Mouse (Mus musculus): ENCODE measurements around the gene Nbeal2. TPM values are rescaled to one million over a fixed set of nuclear protein-coding genes. Genes with fewer than 3 reads are reported as not detected.
A peak's percentile ranks its signal among the peaks of the same experiment; 100 is the strongest.
"Not testable (repeated sequence)": the region's sequence is repeated elsewhere in the genome, so short reads cannot be mapped to it uniquely, and the experiment has no call there.

The Nbeal2 gene
- total RNA-seq (2014; fragmentation: Nextera tagmentation) (9.1 and 11.9 TPM in 2 replicates), total RNA-seq (2017) (3.7 and 6.8 TPM in 2 replicates)

GRCm38 (mm10) chr9:110653655-110654461, at the start of gene Nbeal2:
Gene Nbeal2 (minus strand): TSS chr9:110654161.
- peak; percentile 77 for ATAC-seq (replicated peaks; ENCODE audit: low FRiP score, low TSS enrichment, poor library complexity, severe bottlenecking)

- peak; percentile 62; the same call in 1 of the 2 replicates for ATAC-seq (replicated peaks; ENCODE audit: low FRiP score, low TSS enrichment, poor library complexity, severe bottlenecking)
Observed at GRCm38 (mm10) chr9:110702848-110703247, 48.9 kb upstream of the Nbeal2 start.

- ATAC-seq (replicated peaks; ENCODE audit: low FRiP score, low TSS enrichment, poor library complexity, severe bottlenecking), result no peak
Observed at GRCm38 (mm10) chr9:110701114-110702032, 47.4 kb upstream of the Nbeal2 start.

GRCm38 (mm10) chr9:110699574-110699973, 45.6 kb upstream of the Nbeal2 start:
- 0 out of 2 replicates have a peak, but pooled peaks have one; percentile 50 for ATAC-seq (replicated peaks; ENCODE audit: low FRiP score, low TSS enrichment, poor library complexity, severe bottlenecking)

GRCm38 (mm10) chr9:110697465-110697864, 43.5 kb upstream of the Nbeal2 start:
- ATAC-seq (replicated peaks; ENCODE audit: low FRiP score, low TSS enrichment, poor library complexity, severe bottlenecking), result no peak

GRCm38 (mm10) chr9:110696427-110696826, 42.5 kb upstream of the Nbeal2 start:
- no peak for ATAC-seq (replicated peaks; ENCODE audit: low FRiP score, low TSS enrichment, poor library complexity, severe bottlenecking)

- ATAC-seq (replicated peaks; ENCODE audit: low FRiP score, low TSS enrichment, poor library complexity, severe bottlenecking), result no peak
Observed at GRCm38 (mm10) chr9:110695165-110695755, 41.3 kb upstream of the Nbeal2 start.

GRCm38 (mm10) chr9:110689261-110689779, 35.4 kb upstream of the Nbeal2 start:
- no peak for ATAC-seq (replicated peaks; ENCODE audit: low FRiP score, low TSS enrichment, poor library complexity, severe bottlenecking)

- ATAC-seq (replicated peaks; ENCODE audit: low FRiP score, low TSS enrichment, poor library complexity, severe bottlenecking), result no peak
Observed at GRCm38 (mm10) chr9:110687846-110688245, 33.9 kb upstream of the Nbeal2 start.

- ATAC-seq (replicated peaks; ENCODE audit: low FRiP score, low TSS enrichment, poor library complexity, severe bottlenecking), result no peak
Observed at GRCm38 (mm10) chr9:110687061-110687460, 33.1 kb upstream of the Nbeal2 start.

GRCm38 (mm10) chr9:110686472-110686871, 32.5 kb upstream of the Nbeal2 start:
- ATAC-seq (replicated peaks; ENCODE audit: low FRiP score, low TSS enrichment, poor library complexity, severe bottlenecking), result no peak

- ATAC-seq (replicated peaks; ENCODE audit: low FRiP score, low TSS enrichment, poor library complexity, severe bottlenecking), result 0 out of 2 replicates have a peak, but pooled peaks have one; percentile 21
Observed at GRCm38 (mm10) chr9:110685591-110685990, 31.6 kb upstream of the Nbeal2 start.

- no peak for ATAC-seq (replicated peaks; ENCODE audit: low FRiP score, low TSS enrichment, poor library complexity, severe bottlenecking)
Observed at GRCm38 (mm10) chr9:110685187-110685586, 31.2 kb upstream of the Nbeal2 start.

- ATAC-seq (replicated peaks; ENCODE audit: low FRiP score, low TSS enrichment, poor library complexity, severe bottlenecking), result peak; percentile 56
Observed at GRCm38 (mm10) chr9:110684100-110684831, 30.3 kb upstream of the Nbeal2 start.

GRCm38 (mm10) chr9:110683574-110684099, 29.7 kb upstream of the Nbeal2 start:
- ATAC-seq (replicated peaks; ENCODE audit: low FRiP score, low TSS enrichment, poor library complexity, severe bottlenecking), result no peak

GRCm38 (mm10) chr9:110682697-110683096, 28.7 kb upstream of the Nbeal2 start:
- ATAC-seq (replicated peaks; ENCODE audit: low FRiP score, low TSS enrichment, poor library complexity, severe bottlenecking), result not testable (repeated sequence)

- no peak for ATAC-seq (replicated peaks; ENCODE audit: low FRiP score, low TSS enrichment, poor library complexity, severe bottlenecking)
Observed at GRCm38 (mm10) chr9:110682255-110682654, 28.3 kb upstream of the Nbeal2 start.

GRCm38 (mm10) chr9:110681817-110682216, 27.9 kb upstream of the Nbeal2 start:
- ATAC-seq (replicated peaks; ENCODE audit: low FRiP score, low TSS enrichment, poor library complexity, severe bottlenecking), result no peak
